Mouse (Mus musculus): ENCODE data around the gene Dnase2b. TPM values are rescaled to one million over a fixed set of nuclear protein-coding genes. Genes with fewer than 3 reads are reported as not detected.

The Dnase2b gene
- polyA plus RNA-seq, 1 experiment: not detected

GRCm38 (mm10) chr3:146569594-146569993 is 45.8 kb downstream of the Dnase2b start:
- H3K27me3 ChIP-seq (ENCODE audit: control insufficient read depth, insufficient read depth, insufficient read length): no peaks in the 10 kb centered on the region
- no peak overlapping the region for H3ac ChIP-seq (ENCODE audit: control insufficient read depth, insufficient read length, low read depth)
- TF ChIP-seq FOSL1 (IDR thresholded peaks at IDR 0.05; ENCODE audit: insufficient read depth, low read length, poor library complexity, severe bottlenecking) (no peak), CEBPB (IDR thresholded peaks at IDR 0.05; ENCODE audit: low read depth) (no peak), CTCF (IDR thresholded peaks at IDR 0.05; ENCODE audit: control insufficient read depth, insufficient read depth, insufficient read length) (no peak), MAX (IDR thresholded peaks at IDR 0.05) (no peak), USF1 (IDR thresholded peaks at IDR 0.05; ENCODE audit: low read depth) (no peak), MYOD1 (IDR thresholded peaks at IDR 0.05; ENCODE audit: control insufficient read depth, insufficient read length, low read depth) (no peak), MYOG (IDR thresholded peaks at IDR 0.05; ENCODE audit: control insufficient read depth, extremely low read depth, insufficient read length) (no peak)
- H3K79me3 ChIP-seq (ENCODE audit: low read depth): no peaks in the 10 kb centered on the region
- no peaks in the 10 kb centered on the region for H3K79me2 ChIP-seq (ENCODE audit: control insufficient read depth, insufficient read depth)
- no peak overlapping the region for H3K4me3 ChIP-seq (ENCODE audit: insufficient read depth, poor library complexity, severe bottlenecking)
- no peaks in the 10 kb centered on the region for H3K36me3 ChIP-seq (ENCODE audit: control insufficient read depth, insufficient read depth)

DNA sequence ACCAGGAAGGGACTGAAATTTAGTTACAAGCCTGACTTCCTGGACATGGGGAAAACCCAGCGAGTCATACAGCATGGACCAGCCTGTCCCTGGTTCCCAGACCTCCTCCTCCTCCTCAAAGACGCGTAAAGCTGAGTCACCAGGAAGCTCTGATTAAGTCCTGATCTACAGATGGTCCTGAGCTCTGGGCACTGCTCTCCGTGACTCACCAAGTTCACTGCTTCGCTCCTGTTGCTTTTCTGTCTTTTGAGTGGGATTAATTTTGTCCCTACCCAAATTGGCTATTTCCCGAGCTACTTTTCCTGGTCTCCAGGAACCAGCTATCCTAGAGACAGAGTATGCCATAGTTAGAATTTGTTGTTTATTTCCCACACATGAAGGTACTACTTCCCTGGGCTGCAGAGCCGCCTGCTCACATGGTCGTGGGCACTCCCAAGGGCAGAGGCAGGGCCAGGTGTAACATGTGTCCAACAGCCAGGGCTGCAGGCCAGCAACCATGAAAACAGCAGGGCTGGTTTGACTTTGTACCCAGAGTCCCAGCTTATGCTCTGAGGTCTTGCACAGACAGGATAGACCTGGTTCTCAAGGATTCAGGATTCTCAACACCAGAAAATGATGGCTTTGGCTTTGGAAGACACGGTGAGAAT is 47.4 kb downstream of the Dnase2b start:
- no peaks in the 10 kb centered on the region for H3K79me2 ChIP-seq (ENCODE audit: control insufficient read depth, insufficient read depth)
- no peaks in the 10 kb centered on the region for H3K36me3 ChIP-seq (ENCODE audit: control insufficient read depth, insufficient read depth)
- H3K4me3 ChIP-seq (ENCODE audit: insufficient read depth, poor library complexity, severe bottlenecking): no peak overlapping the region
- no peak for TF ChIP-seq MYOD1 (IDR thresholded peaks at IDR 0.05; ENCODE audit: control insufficient read depth, insufficient read length, low read depth)
- TF ChIP-seq CTCF (IDR thresholded peaks at IDR 0.05; ENCODE audit: control insufficient read depth, insufficient read depth, insufficient read length): no peak
- TF ChIP-seq CEBPB (IDR thresholded peaks at IDR 0.05; ENCODE audit: low read depth): no peak
- TF ChIP-seq MYOG (IDR thresholded peaks at IDR 0.05; ENCODE audit: control insufficient read depth, extremely low read depth, insufficient read length): no peak
- no peak for TF ChIP-seq USF1 (IDR thresholded peaks at IDR 0.05; ENCODE audit: low read depth)
- TF ChIP-seq FOSL1 (IDR thresholded peaks at IDR 0.05; ENCODE audit: insufficient read depth, low read length, poor library complexity, severe bottlenecking): peak; percentile 3
- peak; percentile 12 for TF ChIP-seq MAX (IDR thresholded peaks at IDR 0.05)
- H3ac ChIP-seq (ENCODE audit: control insufficient read depth, insufficient read length, low read depth): peak overlapping the region; percentile 32
- no peaks in the 10 kb centered on the region for H3K79me3 ChIP-seq (ENCODE audit: low read depth)
- no peaks in the 10 kb centered on the region for H3K27me3 ChIP-seq (ENCODE audit: control insufficient read depth, insufficient read depth, insufficient read length)

DNA sequence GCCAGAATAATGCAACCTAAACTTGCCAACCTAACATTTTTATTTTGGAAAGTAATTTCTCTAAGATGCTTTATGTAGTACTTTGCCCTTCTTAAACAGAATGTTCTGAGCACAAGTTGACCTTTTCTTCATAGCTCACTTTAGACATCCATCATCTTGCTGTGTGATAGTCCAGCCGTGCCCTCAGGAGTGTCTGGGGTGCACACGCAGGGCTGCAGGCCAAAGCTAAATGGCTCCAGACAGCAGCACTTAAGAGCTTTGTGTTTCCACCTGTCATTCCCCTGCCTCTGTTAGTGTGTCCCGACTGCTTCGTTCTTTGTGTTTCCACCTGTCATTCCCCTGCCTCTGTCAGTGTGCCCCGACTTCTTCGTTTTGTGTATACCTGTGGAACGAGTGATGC is 48.0 kb downstream of the Dnase2b start:
- no peak overlapping the region for H3ac ChIP-seq (ENCODE audit: control insufficient read depth, insufficient read length, low read depth)
- H3K79me2 ChIP-seq (ENCODE audit: control insufficient read depth, insufficient read depth): no peaks in the 10 kb centered on the region
- TF ChIP-seq CEBPB (IDR thresholded peaks at IDR 0.05; ENCODE audit: low read depth): no peak
- no peak for TF ChIP-seq MAX (IDR thresholded peaks at IDR 0.05)
- TF ChIP-seq MYOD1 (IDR thresholded peaks at IDR 0.05; ENCODE audit: control insufficient read depth, insufficient read length, low read depth): no peak
- TF ChIP-seq MYOG (IDR thresholded peaks at IDR 0.05; ENCODE audit: control insufficient read depth, extremely low read depth, insufficient read length): no peak
- no peak for TF ChIP-seq FOSL1 (IDR thresholded peaks at IDR 0.05; ENCODE audit: insufficient read depth, low read length, poor library complexity, severe bottlenecking)
- TF ChIP-seq CTCF (IDR thresholded peaks at IDR 0.05; ENCODE audit: control insufficient read depth, insufficient read depth, insufficient read length): no peak
- no peak for TF ChIP-seq USF1 (IDR thresholded peaks at IDR 0.05; ENCODE audit: low read depth)
- H3K27me3 ChIP-seq (ENCODE audit: control insufficient read depth, insufficient read depth, insufficient read length): no peaks in the 10 kb centered on the region
- H3K4me3 ChIP-seq (ENCODE audit: insufficient read depth, poor library complexity, severe bottlenecking): no peak overlapping the region
- no peaks in the 10 kb centered on the region for H3K36me3 ChIP-seq (ENCODE audit: control insufficient read depth, insufficient read depth)
- no peaks in the 10 kb centered on the region for H3K79me3 ChIP-seq (ENCODE audit: low read depth)

GRCm38 (mm10) chr3:146565065-146565411 is 50.4 kb downstream of the Dnase2b start:
- H3ac ChIP-seq (ENCODE audit: control insufficient read depth, insufficient read length, low read depth): no peak overlapping the region
- TF ChIP-seq MYOG (IDR thresholded peaks at IDR 0.05; ENCODE audit: control insufficient read depth, extremely low read depth, insufficient read length) (no peak), USF1 (IDR thresholded peaks at IDR 0.05; ENCODE audit: low read depth) (no peak), CEBPB (IDR thresholded peaks at IDR 0.05; ENCODE audit: low read depth) (no peak), MAX (IDR thresholded peaks at IDR 0.05) (no peak), CTCF (IDR thresholded peaks at IDR 0.05; ENCODE audit: control insufficient read depth, insufficient read depth, insufficient read length) (no peak), FOSL1 (IDR thresholded peaks at IDR 0.05; ENCODE audit: insufficient read depth, low read length, poor library complexity, severe bottlenecking) (no peak), MYOD1 (IDR thresholded peaks at IDR 0.05; ENCODE audit: control insufficient read depth, insufficient read length, low read depth) (no peak)
- no peaks in the 10 kb centered on the region for H3K79me3 ChIP-seq (ENCODE audit: low read depth)
- no peaks in the 10 kb centered on the region for H3K36me3 ChIP-seq (ENCODE audit: control insufficient read depth, insufficient read depth)
- H3K79me2 ChIP-seq (ENCODE audit: control insufficient read depth, insufficient read depth): no peaks in the 10 kb centered on the region
- H3K4me3 ChIP-seq (ENCODE audit: insufficient read depth, poor library complexity, severe bottlenecking): no peak overlapping the region
- H3K27me3 ChIP-seq (ENCODE audit: control insufficient read depth, insufficient read depth, insufficient read length): no peaks in the 10 kb centered on the region

- Histone ChIP-seq H3K4me3 (ENCODE audit: insufficient read depth, poor library complexity, severe bottlenecking) (no peak overlapping the region), H3K27me3 (ENCODE audit: control insufficient read depth, insufficient read depth, insufficient read length) (no peaks in the 10 kb centered on the region), H3K79me3 (ENCODE audit: low read depth) (no peaks in the 10 kb centered on the region), H3K36me3 (ENCODE audit: control insufficient read depth, insufficient read depth) (no peaks in the 10 kb centered on the region), H3ac (ENCODE audit: control insufficient read depth, insufficient read length, low read depth) (no peak overlapping the region), H3K79me2 (ENCODE audit: control insufficient read depth, insufficient read depth) (no peaks in the 10 kb centered on the region)
- TF ChIP-seq MAX (IDR thresholded peaks at IDR 0.05): no peak
- peak; percentile 16 for TF ChIP-seq CTCF (IDR thresholded peaks at IDR 0.05; ENCODE audit: control insufficient read depth, insufficient read depth, insufficient read length)
- TF ChIP-seq CEBPB (IDR thresholded peaks at IDR 0.05; ENCODE audit: low read depth): no peak
- TF ChIP-seq USF1 (IDR thresholded peaks at IDR 0.05; ENCODE audit: low read depth): no peak
- no peak for TF ChIP-seq MYOG (IDR thresholded peaks at IDR 0.05; ENCODE audit: control insufficient read depth, extremely low read depth, insufficient read length)
- no peak for TF ChIP-seq MYOD1 (IDR thresholded peaks at IDR 0.05; ENCODE audit: control insufficient read depth, insufficient read length, low read depth)
- no peak for TF ChIP-seq FOSL1 (IDR thresholded peaks at IDR 0.05; ENCODE audit: insufficient read depth, low read length, poor library complexity, severe bottlenecking)
Measured at GRCm38 (mm10) chr3:146564268-146565064, 50.9 kb downstream of the Dnase2b start.

Data from C2C12 (cell line).